Mouse (Mus musculus): ENCODE measurements around the gene Uxs1.

Gene Uxs1

GRCm38 (mm10) chr1:43827763-43828194 is at the start of gene Uxs1:
Gene Uxs1 (minus strand): TSS chr1:43827800.
- peak; percentile 94 for DNase-seq (ENCODE audit: low spot score)

GRCm38 (mm10) chr1:43877233-43877632 is 49.6 kb upstream of the Uxs1 start:
- DNase-seq (ENCODE audit: low spot score) = peak; percentile 36

- no peak for DNase-seq (ENCODE audit: low spot score)
Observed at GRCm38 (mm10) chr1:43871116-43871515, 43.5 kb upstream of the Uxs1 start.

- no peak for DNase-seq (ENCODE audit: low spot score)
Observed at GRCm38 (mm10) chr1:43868510-43868909, 40.9 kb upstream of the Uxs1 start.

GRCm38 (mm10) chr1:43864758-43865157 is 37.2 kb upstream of the Uxs1 start:
- no peak for DNase-seq (ENCODE audit: low spot score)

GRCm38 (mm10) chr1:43862614-43863013 is 35.0 kb upstream of the Uxs1 start:
- peak; percentile 20 for DNase-seq (ENCODE audit: low spot score)

GRCm38 (mm10) chr1:43858988-43859387 is 31.4 kb upstream of the Uxs1 start:
- DNase-seq (ENCODE audit: low spot score) = no peak

GRCm38 (mm10) chr1:43857656-43858055 is 30.1 kb upstream of the Uxs1 start:
- DNase-seq (ENCODE audit: low spot score) = no peak

- DNase-seq (ENCODE audit: low spot score) = no peak
Observed at GRCm38 (mm10) chr1:43855591-43855990, 28.0 kb upstream of the Uxs1 start.

GRCm38 (mm10) chr1:43843398-43843797 is 15.8 kb upstream of the Uxs1 start:
- DNase-seq (ENCODE audit: low spot score) = no peak

GRCm38 (mm10) chr1:43837236-43837635 is 9.6 kb upstream of the Uxs1 start:
- no peak for DNase-seq (ENCODE audit: low spot score)

- DNase-seq (ENCODE audit: low spot score) = no peak
Observed at GRCm38 (mm10) chr1:43830096-43830495, 2.5 kb upstream of the Uxs1 start.

GRCm38 (mm10) chr1:43827002-43827762 is 418 bp downstream of the Uxs1 start:
- no peak for DNase-seq (ENCODE audit: low spot score)

GRCm38 (mm10) chr1:43826628-43827001 is 985 bp downstream of the Uxs1 start:
- DNase-seq (ENCODE audit: low spot score) = no peak

GRCm38 (mm10) chr1:43823406-43823805 is 4.2 kb downstream of the Uxs1 start:
- no peak for DNase-seq (ENCODE audit: low spot score)

GRCm38 (mm10) chr1:43822586-43822985 is 5.0 kb downstream of the Uxs1 start:
- no peak for DNase-seq (ENCODE audit: low spot score)

GRCm38 (mm10) chr1:43821804-43822203 is 5.8 kb downstream of the Uxs1 start:
- no peak for DNase-seq (ENCODE audit: low spot score)

- no peak for DNase-seq (ENCODE audit: low spot score)
Observed at GRCm38 (mm10) chr1:43820571-43820970, 7.0 kb downstream of the Uxs1 start.

- DNase-seq (ENCODE audit: low spot score) = no peak
Observed at GRCm38 (mm10) chr1:43819091-43819490, 8.5 kb downstream of the Uxs1 start.

- no peak for DNase-seq (ENCODE audit: low spot score)
Observed at GRCm38 (mm10) chr1:43818356-43818755, 9.2 kb downstream of the Uxs1 start.

GRCm38 (mm10) chr1:43811764-43812163 is 15.8 kb downstream of the Uxs1 start:
- DNase-seq (ENCODE audit: low spot score) = no peak

- no peak for DNase-seq (ENCODE audit: low spot score)
Observed at GRCm38 (mm10) chr1:43811055-43811454, 16.5 kb downstream of the Uxs1 start.

- no peak for DNase-seq (ENCODE audit: low spot score)
Observed at GRCm38 (mm10) chr1:43809351-43809750, 18.2 kb downstream of the Uxs1 start.

- no peak for DNase-seq (ENCODE audit: low spot score)
Observed at GRCm38 (mm10) chr1:43803906-43804474, 23.6 kb downstream of the Uxs1 start.

All from layer of hippocampus, adult 9-10 months (tissue).